Mouse (Mus musculus) kidney, postnatal 25 days (tissue): ENCODE results near the gene Tmem176a.
"Not testable (repeated sequence)": the region's sequence is repeated elsewhere in the genome, so short reads cannot be mapped to it uniquely, and the experiment has no call there.

Experiments
- DNase-seq, 2 experiments: peaks; one replicate each; pipeline ENCODE4 v3.0.0; 2021; ENCODE audit warnings: mixed read lengths in 2 of 2

Gene Tmem176a

GRCm38 (mm10) chr6:48842111-48842842 lies 1.6 kb downstream of the Tmem176a start:
- DNase-seq = peak; percentile 81 to 89

- no peak for DNase-seq
These were observed 4.4 kb downstream of the Tmem176a start for GRCm38 (mm10) chr6:48845086-48845485.

GRCm38 (mm10) chr6:48851820-48852491 lies 11.2 kb downstream of the Tmem176a start:
- peak; percentile 56 to 74 for DNase-seq

- DNase-seq = no peak
These were observed 13.4 kb downstream of the Tmem176a start for GRCm38 (mm10) chr6:48854155-48854554.

GRCm38 (mm10) chr6:48857613-48858302 lies 17.0 kb downstream of the Tmem176a start:
- DNase-seq = peak; percentile 55 to 66

GRCm38 (mm10) chr6:48860130-48860815 lies 19.6 kb downstream of the Tmem176a start:
- DNase-seq = peak; percentile 91 to 93

- no peak for DNase-seq
These were observed 20.1 kb downstream of the Tmem176a start for GRCm38 (mm10) chr6:48860851-48861250.

GRCm38 (mm10) chr6:48861616-48862280 lies 21.0 kb downstream of the Tmem176a start:
- DNase-seq = peak; percentile 34 to 59

GRCm38 (mm10) chr6:48862816-48863215 lies 22.1 kb downstream of the Tmem176a start:
- no peak for DNase-seq

GRCm38 (mm10) chr6:48863488-48863887 lies 22.8 kb downstream of the Tmem176a start:
- peak in 1 of 2 experiments; percentile 65 for DNase-seq

- no peak for DNase-seq
These were observed 23.5 kb downstream of the Tmem176a start for GRCm38 (mm10) chr6:48864181-48864580.

- DNase-seq = peak; percentile 37 to 62
These were observed 24.0 kb downstream of the Tmem176a start for GRCm38 (mm10) chr6:48864723-48865122.

GRCm38 (mm10) chr6:48865152-48865745 lies 24.5 kb downstream of the Tmem176a start:
- DNase-seq = no peak

- DNase-seq = not testable (repeated sequence)
These were observed 25.7 kb downstream of the Tmem176a start for GRCm38 (mm10) chr6:48866355-48866950.

GRCm38 (mm10) chr6:48867158-48867557 lies 26.4 kb downstream of the Tmem176a start:
- no peak for DNase-seq

GRCm38 (mm10) chr6:48869774-48870173 lies 29.1 kb downstream of the Tmem176a start:
- no peak for DNase-seq

- no peak for DNase-seq
These were observed 31.9 kb downstream of the Tmem176a start, which contains the start of gene Aoc1 for GRCm38 (mm10) chr6:48872596-48872995. Gene Aoc1 (plus strand): TSS chr6:48872896.

- DNase-seq = no peak
These were observed 33.9 kb downstream of the Tmem176a start for GRCm38 (mm10) chr6:48874576-48874975.

- DNase-seq = peak; percentile 42 to 68
These were observed 34.8 kb downstream of the Tmem176a start for GRCm38 (mm10) chr6:48875515-48875914.

GRCm38 (mm10) chr6:48876510-48877135 lies 35.9 kb downstream of the Tmem176a start:
- DNase-seq = no peak

GRCm38 (mm10) chr6:48894203-48894602 lies 53.5 kb downstream of the Tmem176a start:
- no peak for DNase-seq
